Mouse (Mus musculus): ENCODE data around the gene Ganc. TPM values are rescaled to one million over a fixed set of nuclear protein-coding genes. Genes with fewer than 3 reads are reported as not detected.
A peak's percentile ranks its signal among the peaks of the same experiment; 100 is the strongest.

Gene Ganc
- polyA plus RNA-seq, 1 experiment from 2014 or later = 8.2 TPM

DNA sequence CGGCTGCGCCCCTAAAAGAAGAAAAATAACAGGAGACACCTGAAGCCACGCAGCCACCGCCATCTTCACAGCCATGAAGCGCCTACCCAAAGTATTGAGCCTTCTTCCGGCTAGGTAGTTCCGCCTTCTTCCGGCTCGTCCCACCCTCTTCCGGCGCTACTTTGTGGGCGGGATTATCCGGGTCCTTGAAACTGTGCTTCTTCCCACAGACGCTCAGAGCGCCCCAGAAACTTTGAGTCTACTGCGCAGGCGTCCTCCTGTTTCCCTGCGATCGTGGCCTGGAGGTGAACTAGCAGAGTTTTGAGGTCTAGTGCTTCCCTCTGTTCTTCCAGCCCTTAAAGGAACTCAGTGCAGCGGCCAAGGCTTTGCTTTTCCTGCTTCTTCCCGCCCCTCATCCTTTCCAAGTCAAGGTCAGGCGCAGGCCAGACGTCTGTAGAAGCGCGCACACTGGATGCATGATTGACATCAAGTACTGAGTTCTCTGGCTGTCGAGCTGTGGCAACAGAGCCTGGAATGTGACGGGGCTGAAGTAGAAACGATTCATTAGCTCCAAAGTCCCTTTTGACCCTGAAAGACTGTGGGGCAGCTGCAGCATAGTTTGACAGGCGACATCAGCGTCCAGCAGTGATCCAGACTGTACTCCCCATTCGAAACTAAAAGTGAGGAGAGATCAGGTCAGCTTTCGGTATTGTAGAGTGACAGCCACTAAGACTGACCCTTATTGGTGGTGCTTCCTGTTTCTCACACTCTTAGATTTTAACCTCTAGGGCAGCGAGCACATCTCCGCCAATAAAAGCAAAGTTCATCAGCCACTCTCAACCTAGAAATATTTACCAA is 508 bp downstream of the Ganc start, which contains the start of gene Tmem87a:
Tmem87a (minus strand) TSS at position 128 of the 837 bp plus-strand sequence.
- no peaks in the 10 kb centered on the region for H3K27me3 ChIP-seq
- peaks cover 23% of the 10 kb centered on the region for H3K9me3 ChIP-seq
- peak within 1 kb of the TSS; percentile 84 for H3K9ac ChIP-seq
- peaks cover 31% of the 10 kb centered on the region for H3K4me1 ChIP-seq (replicated peaks)
- H3K36me3 ChIP-seq = no peaks in the 10 kb centered on the region
- H3K27ac ChIP-seq (replicated peaks) = peak within 1 kb of the TSS; percentile 94
- WGBS = 1% methylated on average over 34 of the region's 34 CpGs
- H3K4me2 ChIP-seq = peak within 1 kb of the TSS; percentile 88
- peak; percentile 100 for ATAC-seq (ENCODE audit: low read depth)
- H3K4me3 ChIP-seq = peak within 1 kb of the TSS; percentile 80

DNA sequence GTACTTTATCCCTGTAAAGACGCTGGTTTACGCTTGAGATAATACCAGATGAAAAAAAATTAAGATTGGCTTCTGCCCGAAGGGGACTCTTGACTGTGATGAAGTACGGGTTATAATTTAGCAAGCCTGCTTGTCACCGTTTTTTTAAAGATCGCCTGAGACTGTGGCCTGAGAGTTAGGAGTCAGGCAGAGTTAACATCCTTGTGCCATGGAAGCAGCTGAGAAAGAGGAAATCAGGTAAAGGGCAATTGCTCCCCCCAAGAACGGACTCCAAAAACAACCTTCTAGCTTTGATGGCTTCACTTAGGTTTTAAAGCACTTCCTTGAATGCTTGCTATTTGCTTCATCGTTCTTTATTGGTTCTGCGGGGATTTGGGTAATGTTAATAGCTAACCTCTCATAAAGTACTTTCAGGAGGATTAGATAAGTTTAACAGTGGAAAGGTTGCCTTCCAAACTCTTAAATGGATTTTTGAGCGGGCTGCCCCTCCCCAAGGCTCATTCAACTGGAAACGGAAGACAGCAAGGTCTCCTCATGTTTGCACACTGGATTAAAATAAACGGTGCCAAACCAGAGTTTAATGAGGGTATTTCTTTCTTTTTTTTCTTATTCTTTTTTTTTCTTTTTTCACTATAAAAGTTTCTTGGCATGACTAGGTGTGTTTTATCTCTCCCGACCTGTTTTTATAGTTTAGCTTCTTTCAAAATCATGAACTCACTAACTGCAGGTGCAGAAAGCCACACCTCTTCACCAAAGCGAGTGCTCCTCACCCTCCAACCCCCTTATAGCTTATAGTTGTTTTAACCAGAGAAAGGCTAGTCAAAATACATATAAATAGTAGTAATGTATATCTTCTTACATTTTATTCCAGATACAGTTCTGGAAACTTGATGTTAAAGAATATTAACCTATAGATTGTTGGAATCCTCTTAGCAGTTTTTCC is 1.4 kb downstream of the Ganc start:
- Histone ChIP-seq H3K4me3 (peak overlapping the region; percentile 80), H3K27me3 (no peaks in the 10 kb centered on the region), H3K9ac (peak overlapping the region; percentile 84), H3K36me3 (no peaks in the 10 kb centered on the region), H3K9me3 (peaks cover 25% of the 10 kb centered on the region), H3K27ac (replicated peaks) (peak overlapping the region; percentile 94), H3K4me1 (replicated peaks) (peaks cover 31% of the 10 kb centered on the region), H3K4me2 (peak overlapping the region; percentile 88)
- WGBS = 38% methylated on average over 14 of the region's 14 CpGs
- ATAC-seq (ENCODE audit: low read depth) = no peak

DNA sequence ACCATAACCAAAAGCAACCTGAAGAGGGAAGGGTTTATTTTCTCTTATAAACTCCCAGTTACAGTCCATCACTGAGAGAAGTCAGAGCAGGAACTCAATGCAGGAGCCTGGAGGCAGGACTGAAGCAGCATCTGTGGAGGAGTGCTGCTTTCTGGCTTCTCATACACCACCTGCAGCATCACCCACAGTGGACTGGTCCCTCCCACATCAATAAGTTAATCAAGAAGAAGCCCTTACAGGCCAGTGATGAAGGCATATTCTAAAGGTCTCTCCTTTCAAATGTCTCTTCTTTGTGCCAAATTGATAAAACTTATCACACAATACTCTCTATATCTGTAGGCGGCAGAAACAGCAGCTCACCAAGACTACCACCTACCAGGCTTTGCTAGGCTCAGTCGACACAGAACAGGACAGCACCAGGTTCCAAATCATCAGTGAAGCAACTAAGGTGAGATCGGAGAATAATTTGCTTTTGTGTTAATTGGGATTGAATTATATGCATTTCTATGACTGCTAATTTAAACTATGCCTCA is 7.5 kb downstream of the Ganc start:
- Histone ChIP-seq H3K4me2 (no peak overlapping the region), H3K4me1 (replicated peaks) (no peaks in the 10 kb centered on the region), H3K9ac (no peak overlapping the region), H3K27ac (replicated peaks) (no peak overlapping the region), H3K36me3 (no peaks in the 10 kb centered on the region), H3K9me3 (peaks cover 25% of the 10 kb centered on the region), H3K4me3 (no peak overlapping the region), H3K27me3 (no peaks in the 10 kb centered on the region)
- 96% methylated on average over 3 of the region's 3 CpGs for WGBS
- ATAC-seq (ENCODE audit: low read depth) = no peak

DNA sequence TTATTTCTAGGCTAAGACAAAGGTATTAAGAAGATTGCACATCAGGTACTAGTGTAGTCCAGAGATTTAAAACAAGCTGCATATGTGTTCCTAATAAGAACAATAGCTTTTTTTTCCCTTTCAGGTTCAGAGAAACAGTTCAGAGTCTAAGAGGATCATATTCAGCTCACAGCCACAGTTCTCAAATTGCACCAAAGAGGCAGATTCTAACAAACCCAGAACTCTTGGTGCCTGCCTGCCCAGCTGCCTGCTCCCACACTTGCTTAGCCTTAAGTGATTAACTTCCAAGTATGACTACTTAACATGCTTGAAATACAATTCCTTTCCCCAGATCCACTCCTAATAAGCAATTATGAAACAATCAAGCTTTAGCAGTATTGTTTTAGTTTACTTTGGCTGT is 10.4 kb downstream of the Ganc start:
- H3K27me3 ChIP-seq = no peaks in the 10 kb centered on the region
- no peak overlapping the region for H3K27ac ChIP-seq (replicated peaks)
- peaks cover 2% of the 10 kb centered on the region; the same call in 1 of the 2 replicates for H3K9me3 ChIP-seq
- no peaks in the 10 kb centered on the region for H3K36me3 ChIP-seq
- H3K4me3 ChIP-seq = no peak overlapping the region
- no peak for ATAC-seq (ENCODE audit: low read depth)
- H3K4me2 ChIP-seq = no peak overlapping the region
- H3K9ac ChIP-seq = no peak overlapping the region
- H3K4me1 ChIP-seq (replicated peaks) = no peaks in the 10 kb centered on the region

DNA sequence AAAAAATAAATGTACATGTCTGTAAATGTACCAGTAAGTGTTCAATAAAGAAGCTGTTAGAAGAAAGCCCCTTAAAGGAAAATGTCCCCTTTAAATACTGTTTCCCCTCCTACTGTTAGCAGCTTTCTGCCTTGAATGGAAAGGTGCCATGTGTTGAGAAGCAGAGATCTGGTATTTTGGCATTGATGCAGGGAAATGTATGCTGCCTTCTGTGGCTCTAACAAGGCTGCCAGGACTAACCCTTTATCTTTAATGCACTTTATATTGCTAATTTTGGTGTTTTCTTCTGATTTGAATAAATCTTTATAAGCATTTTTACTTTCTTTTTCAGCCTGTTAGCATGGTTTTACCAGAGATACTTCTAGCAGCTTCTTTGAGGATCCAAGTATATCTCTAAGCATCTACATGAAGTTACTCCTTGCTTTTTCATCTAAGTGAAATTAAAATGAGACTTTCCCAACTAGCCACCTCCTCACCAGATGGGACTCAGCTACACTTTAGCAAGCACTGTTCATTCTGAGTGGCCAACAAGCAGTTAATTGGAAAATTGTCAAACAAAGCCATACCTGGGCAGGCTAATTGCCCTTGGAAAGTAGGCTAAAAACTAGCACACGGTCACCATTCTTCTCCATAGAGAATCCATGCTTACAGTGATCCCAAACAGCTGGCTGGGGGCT is 11.2 kb downstream of the Ganc start:
- Histone ChIP-seq H3K4me1 (replicated peaks) (no peaks in the 10 kb centered on the region), H3K27ac (replicated peaks) (no peak overlapping the region), H3K36me3 (no peaks in the 10 kb centered on the region), H3K4me3 (no peak overlapping the region), H3K9me3 (no peaks in the 10 kb centered on the region), H3K4me2 (no peak overlapping the region), H3K27me3 (no peaks in the 10 kb centered on the region), H3K9ac (no peak overlapping the region)
- no peak for ATAC-seq (ENCODE audit: low read depth)
- 67% methylated on average over 1 of the region's 1 CpGs for WGBS

DNA sequence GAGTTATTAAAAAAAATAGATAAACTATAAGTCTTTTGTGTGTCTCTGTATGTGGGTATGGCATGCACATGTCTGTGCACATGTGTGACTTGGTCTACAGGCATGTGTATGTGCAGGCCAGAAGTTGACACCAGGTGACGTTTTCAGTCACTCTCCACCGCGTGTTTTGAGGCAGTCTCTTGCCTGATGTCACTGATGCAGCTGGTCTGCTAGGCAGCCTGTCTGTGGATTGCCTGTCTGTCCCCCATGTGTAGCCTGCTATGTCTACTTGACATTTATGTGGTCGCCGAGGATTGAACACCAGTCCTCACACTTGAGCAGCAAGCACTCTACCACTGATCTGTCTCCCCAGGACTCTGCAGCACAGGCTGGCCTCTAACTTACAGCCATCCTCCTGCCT is 20.7 kb downstream of the Ganc start:
- 88% methylated on average over 5 of the region's 5 CpGs for WGBS

DNA sequence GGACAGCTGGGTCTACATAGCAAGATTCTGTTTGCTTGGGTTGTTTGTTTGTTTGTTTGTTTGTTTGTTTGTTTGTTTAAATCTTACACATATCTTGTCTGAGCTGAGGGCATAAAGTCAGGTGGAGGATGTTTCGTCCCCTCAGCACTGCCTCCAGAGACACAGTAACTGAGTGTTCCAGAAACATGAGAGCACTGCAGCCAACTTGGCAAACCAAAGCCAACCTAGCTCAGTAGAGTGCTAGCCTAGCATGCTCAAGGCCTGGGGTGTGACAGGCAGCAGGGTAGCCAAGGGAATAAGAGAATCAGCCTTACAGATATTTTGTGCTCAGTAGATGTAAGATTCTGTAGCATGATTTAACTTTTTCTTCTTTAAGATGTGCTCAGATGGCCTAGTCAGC is 40.8 kb downstream of the Ganc start:
- ATAC-seq (ENCODE audit: low read depth) = no peak
- H3K9me3 ChIP-seq = no peaks in the 10 kb centered on the region
- 97% methylated on average over 1 of the region's 1 CpGs for WGBS

More for the DNA sequence above, 20.7 kb downstream of the Ganc start:
- Histone ChIP-seq H3K36me3 (peaks cover 4% of the 10 kb centered on the region; the same call in 1 of the 2 replicates), H3K9ac (no peak overlapping the region), H3K4me3 (no peak overlapping the region), H3K27me3 (no peaks in the 10 kb centered on the region), H3K9me3 (no peaks in the 10 kb centered on the region), H3K4me1 (replicated peaks) (no peaks in the 10 kb centered on the region), H3K27ac (replicated peaks) (no peak overlapping the region), H3K4me2 (no peak overlapping the region)
- ATAC-seq (ENCODE audit: low read depth) = no peak

DNA sequence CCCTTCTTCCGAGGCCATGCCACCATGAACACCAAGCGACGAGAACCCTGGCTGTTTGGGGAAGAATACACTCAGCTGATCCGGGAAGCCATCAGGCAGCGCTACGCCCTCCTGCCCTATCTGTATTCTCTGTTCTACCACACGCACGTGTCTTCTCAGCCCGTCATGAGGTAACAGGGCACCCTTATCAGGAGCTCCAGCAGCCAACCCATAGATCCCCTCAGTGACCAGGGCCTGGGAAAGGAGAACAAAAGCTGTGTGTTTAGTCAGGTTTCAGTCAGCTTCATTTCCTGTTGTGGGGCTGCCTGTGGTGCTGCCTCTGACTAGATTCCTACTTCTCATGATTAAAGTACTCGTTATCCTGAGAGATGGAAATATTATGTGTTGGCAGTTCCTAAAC is 42.7 kb downstream of the Ganc start:
- Histone ChIP-seq H3K27me3 (no peaks in the 10 kb centered on the region), H3K4me2 (no peak overlapping the region), H3K9ac (no peak overlapping the region), H3K36me3 (no peaks in the 10 kb centered on the region), H3K4me3 (no peak overlapping the region), H3K4me1 (replicated peaks) (no peaks in the 10 kb centered on the region), H3K9me3 (no peaks in the 10 kb centered on the region), H3K27ac (replicated peaks) (no peak overlapping the region)
- 83% methylated on average over 10 of the region's 10 CpGs for WGBS
- ATAC-seq (ENCODE audit: low read depth) = no peak

More for the DNA sequence above, 40.8 kb downstream of the Ganc start:
- no peak overlapping the region for H3K9ac ChIP-seq
- H3K36me3 ChIP-seq = no peaks in the 10 kb centered on the region
- H3K27me3 ChIP-seq = no peaks in the 10 kb centered on the region
- no peaks in the 10 kb centered on the region for H3K4me1 ChIP-seq (replicated peaks)
- H3K4me3 ChIP-seq = no peak overlapping the region
- H3K27ac ChIP-seq (replicated peaks) = no peak overlapping the region
- H3K4me2 ChIP-seq = no peak overlapping the region

DNA sequence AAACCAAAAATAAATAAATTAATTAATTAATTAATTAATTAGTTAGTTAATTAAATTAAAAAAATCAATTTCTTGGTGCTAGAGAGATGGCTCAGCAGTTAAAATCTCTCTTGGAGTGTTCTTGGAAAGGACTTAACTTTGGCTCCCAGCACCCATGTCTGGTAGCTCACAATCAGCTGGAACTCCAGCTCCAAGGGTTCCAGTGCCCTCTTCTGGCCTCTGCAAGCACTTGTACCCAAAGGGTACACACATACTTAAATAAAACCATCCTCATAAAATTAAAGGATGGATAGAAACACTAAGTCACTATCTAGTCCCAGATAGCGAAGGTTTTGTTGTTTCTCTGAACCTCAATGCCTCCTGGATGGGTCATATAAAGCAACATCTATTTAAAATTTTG is 43.6 kb downstream of the Ganc start:
- no peak overlapping the region for H3K9ac ChIP-seq
- WGBS = 94% methylated on average over 1 of the region's 1 CpGs

DNA sequence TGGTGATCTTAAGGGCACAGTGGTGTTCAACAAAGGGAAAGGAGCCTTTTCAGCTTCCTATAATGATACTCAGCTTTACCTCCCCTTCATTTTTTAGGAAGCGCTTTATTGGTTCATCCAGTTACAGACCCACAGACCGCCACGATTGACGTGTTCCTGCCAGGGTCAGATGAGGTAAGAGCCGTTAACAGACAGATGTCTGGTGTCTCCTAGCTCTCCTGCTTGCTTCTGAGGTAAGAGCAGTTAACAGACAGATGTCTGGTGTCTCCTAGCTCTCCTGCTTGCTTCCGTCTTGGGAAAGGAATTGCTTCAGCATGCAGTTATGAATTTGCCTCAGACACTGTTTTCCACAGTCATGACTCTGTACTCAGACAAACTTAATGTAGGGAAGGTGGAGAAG is 47.0 kb downstream of the Ganc start:
- Histone ChIP-seq H3K27me3 (no peaks in the 10 kb centered on the region), H3K9me3 (no peaks in the 10 kb centered on the region), H3K36me3 (no peaks in the 10 kb centered on the region), H3K27ac (replicated peaks) (no peak overlapping the region), H3K9ac (no peak overlapping the region), H3K4me1 (replicated peaks) (no peaks in the 10 kb centered on the region), H3K4me3 (no peak overlapping the region), H3K4me2 (no peak overlapping the region)
- WGBS = 62% methylated on average over 6 of the region's 6 CpGs
- no peak for ATAC-seq (ENCODE audit: low read depth)

More for the DNA sequence above, 43.6 kb downstream of the Ganc start:
- no peak overlapping the region for H3K27ac ChIP-seq (replicated peaks)
- no peaks in the 10 kb centered on the region for H3K9me3 ChIP-seq
- no peaks in the 10 kb centered on the region for H3K27me3 ChIP-seq
- H3K4me1 ChIP-seq (replicated peaks) = no peaks in the 10 kb centered on the region
- no peak overlapping the region for H3K4me2 ChIP-seq
- no peaks in the 10 kb centered on the region for H3K36me3 ChIP-seq
- H3K4me3 ChIP-seq = no peak overlapping the region
- no peak for ATAC-seq (ENCODE audit: low read depth)

DNA sequence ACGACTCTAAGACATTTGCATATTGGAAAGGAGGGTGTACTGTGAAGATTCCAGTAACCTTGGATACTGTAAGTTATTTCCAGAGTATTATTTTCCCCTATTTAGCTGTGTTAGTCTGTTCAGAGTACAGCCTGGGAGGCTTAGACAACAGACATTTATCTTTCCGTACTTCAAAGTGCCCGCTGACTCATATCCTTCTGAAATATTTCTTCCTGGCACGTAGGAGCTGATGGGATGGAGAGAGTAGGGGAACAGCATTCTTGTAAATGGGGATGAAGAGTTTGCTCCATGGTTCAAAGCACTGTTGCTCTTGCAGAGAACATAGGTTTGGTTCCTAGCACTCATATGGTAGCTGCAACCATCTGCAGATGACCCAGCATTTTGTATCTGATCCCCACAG is 48.9 kb downstream of the Ganc start:
- H3K4me2 ChIP-seq = no peak overlapping the region
- H3K4me3 ChIP-seq = no peak overlapping the region
- H3K27ac ChIP-seq (replicated peaks) = no peak overlapping the region
- H3K4me1 ChIP-seq (replicated peaks) = no peaks in the 10 kb centered on the region
- no peaks in the 10 kb centered on the region for H3K36me3 ChIP-seq
- no peaks in the 10 kb centered on the region for H3K9me3 ChIP-seq
- no peak overlapping the region for H3K9ac ChIP-seq
- 86% methylated on average over 4 of the region's 4 CpGs for WGBS
- no peak for ATAC-seq (ENCODE audit: low read depth)
- H3K27me3 ChIP-seq = no peaks in the 10 kb centered on the region
